Comparison of ENCODE assay signal across 8 mouse cellular contexts in the genomic region with DNA sequence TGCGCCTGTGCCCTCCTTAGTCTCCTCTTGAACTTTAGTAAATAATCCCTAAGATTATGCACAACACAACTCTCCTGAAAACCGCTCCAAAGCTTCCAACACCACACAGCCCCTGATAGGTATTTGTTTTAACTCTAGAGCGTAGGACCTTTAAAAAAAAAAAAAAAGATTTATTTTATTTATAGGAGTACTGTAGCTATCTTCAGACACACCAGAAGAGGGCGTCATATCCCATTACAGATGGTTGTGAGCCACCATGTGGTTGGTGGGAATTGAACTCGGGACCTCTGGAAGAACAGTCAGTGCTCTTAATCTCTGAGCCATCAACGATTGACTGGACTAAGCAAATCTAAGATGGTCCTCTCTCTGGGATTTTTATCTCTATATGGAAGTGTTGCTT. TPM values are rescaled to one million over a fixed set of nuclear protein-coding genes. Genes with fewer than 3 reads are reported as not detected.
DNase-seq lines count a peak whose midpoint lies in the region; ATAC-seq lines count a peak whose summit lies in the region.

No protein-coding gene starts in this region.

- H3K9ac ChIP-seq in heart, embryonic 16.5 days (ENCODE audit: low read length): no peak overlapping the region
- H3K9ac ChIP-seq in hindbrain, embryonic 16.5 days (ENCODE audit: low read depth, low read length): no peak overlapping the region
- H3K9ac ChIP-seq in midbrain, embryonic 14.5 days (replicated peaks; ENCODE audit: low read length): no peak overlapping the region

- H3K4me3 ChIP-seq in heart, embryonic 16.5 days (ENCODE audit: low read length): peak overlapping the region; percentile 86
- H3K4me3 ChIP-seq in brown adipose tissue, adult 24 weeks (ENCODE audit: insufficient read depth, low read depth, low read length): peak overlapping the region; percentile 66; the same call in 1 of the 2 replicates
- H3K4me3 ChIP-seq in hindbrain, embryonic 16.5 days (ENCODE audit: low read length): peak overlapping the region; percentile 51
- peak overlapping the region; percentile 63 for H3K4me3 ChIP-seq in midbrain, embryonic 14.5 days (replicated peaks; ENCODE audit: low read depth, low read length)

- peak overlapping the region; percentile 78 for H3K4me2 ChIP-seq in heart, embryonic 16.5 days (ENCODE audit: low read depth, low read length)
- peak overlapping the region; percentile 53 for H3K4me2 ChIP-seq in hindbrain, embryonic 16.5 days (ENCODE audit: low read length)
- H3K4me2 ChIP-seq in midbrain, embryonic 14.5 days (ENCODE audit: low read length): peak overlapping the region; percentile 68

- no peak for DNase-seq in heart, adult 18-20 months
- DNase-seq in midbrain, embryonic 14.5 days: no peak
- DNase-seq in urinary bladder, postnatal 10 days (ENCODE audit: low spot score): no peak
- DNase-seq in urinary bladder, adult 2 months (ENCODE audit: low spot score): no peak
- DNase-seq in lung, postnatal 14 days: no peak

- 56% methylated on average over 6 of the region's 6 CpGs for WGBS in heart, embryonic 16.5 days
- WGBS in hindbrain, embryonic 16.5 days: 67% methylated on average over 6 of the region's 6 CpGs
- 72% methylated on average over 6 of the region's 6 CpGs for WGBS in midbrain, embryonic 14.5 days

- no peaks in the 10 kb centered on the region for H3K9me3 ChIP-seq in heart, embryonic 16.5 days (replicated peaks; ENCODE audit: control insufficient read depth, low read length)
- no peaks in the 10 kb centered on the region for H3K9me3 ChIP-seq in hindbrain, embryonic 16.5 days (ENCODE audit: control insufficient read depth, low read length)
- no peaks in the 10 kb centered on the region for H3K9me3 ChIP-seq in midbrain, embryonic 14.5 days (ENCODE audit: control insufficient read depth, low read length)

- ATAC-seq in heart, embryonic 16.5 days (replicated peaks; ENCODE audit: extremely low read depth, insufficient read depth, low FRiP score): no peak
- ATAC-seq in hindbrain, embryonic 16.5 days: peak; percentile 15
- no peak for ATAC-seq in midbrain, embryonic 14.5 days (ENCODE audit: low FRiP score, low TSS enrichment)

- no peaks in the 10 kb centered on the region for H3K27me3 ChIP-seq in heart, embryonic 16.5 days (ENCODE audit: control insufficient read depth, insufficient read depth, low read length)
- no peaks in the 10 kb centered on the region for H3K27me3 ChIP-seq in hindbrain, embryonic 16.5 days (replicated peaks; ENCODE audit: control insufficient read depth, insufficient read depth, low read length)
- H3K27me3 ChIP-seq in midbrain, embryonic 14.5 days (ENCODE audit: control insufficient read depth, insufficient read depth, low read length): no peaks in the 10 kb centered on the region

- H3K4me1 ChIP-seq in heart, embryonic 16.5 days (ENCODE audit: control insufficient read depth, insufficient read depth, low read length): peaks cover 5% of the 10 kb centered on the region; the same call in 1 of the 2 replicates
- no peaks in the 10 kb centered on the region for H3K4me1 ChIP-seq in brown adipose tissue, adult 24 weeks (ENCODE audit: control insufficient read depth, insufficient read depth, insufficient read length, low read length)
- peaks cover 5% of the 10 kb centered on the region; the same call in 1 of the 2 replicates for H3K4me1 ChIP-seq in hindbrain, embryonic 16.5 days (ENCODE audit: control insufficient read depth, insufficient read depth, low read depth, low read length)
- H3K4me1 ChIP-seq in midbrain, embryonic 14.5 days (ENCODE audit: control insufficient read depth, insufficient read depth, low read length): peaks cover 9% of the 10 kb centered on the region; the same call in 1 of the 2 replicates

- no peak overlapping the region for H3K27ac ChIP-seq in heart, embryonic 16.5 days (ENCODE audit: low read length)
- no peak overlapping the region for H3K27ac ChIP-seq in brown adipose tissue, adult 24 weeks (replicated peaks; ENCODE audit: low read depth, low read length)
- H3K27ac ChIP-seq in hindbrain, embryonic 16.5 days (ENCODE audit: low read depth, low read length): no peak overlapping the region
- no peak overlapping the region for H3K27ac ChIP-seq in midbrain, embryonic 14.5 days (replicated peaks; ENCODE audit: low read depth, low read length)

- no peaks in the 10 kb centered on the region for H3K36me3 ChIP-seq in heart, embryonic 16.5 days (ENCODE audit: control insufficient read depth, insufficient read depth)
- H3K36me3 ChIP-seq in hindbrain, embryonic 16.5 days (ENCODE audit: control insufficient read depth, insufficient read depth, low read length): no peaks in the 10 kb centered on the region
- no peaks in the 10 kb centered on the region for H3K36me3 ChIP-seq in midbrain, embryonic 14.5 days (ENCODE audit: control insufficient read depth, insufficient read depth, low read length)

RNA-seq across cellular contexts. Expression of a gene that starts 0.9 kb away (rescaled TPM):
- 4.3 and 4.5 TPM in 2 replicates for polyA plus RNA-seq in heart, embryonic 16.5 days (2015; fragmentation: Nextera tagmentation; extraction: Ambion mirVana)
- total RNA-seq in heart, adult 18-20 months (2021): 1 to 10 TPM; 2.9 to 3.5 TPM
- 4.0 and 4.8 TPM in 2 replicates for polyA plus RNA-seq in brown adipose tissue, adult 24 weeks (2012; ENCODE audit: insufficient read depth, insufficient read length, missing spikeins)
- 8.5 and 9.0 TPM in 2 replicates for polyA plus RNA-seq in hindbrain, embryonic 16.5 days (2015; fragmentation: Nextera tagmentation; extraction: Ambion mirVana)
- polyA plus RNA-seq in midbrain, embryonic 14.5 days (2014; fragmentation: Nextera tagmentation; extraction: Ambion mirVana): 7.3 and 9.3 TPM in 2 replicates
- 1.5 TPM in 2 replicates for polyA plus RNA-seq in urinary bladder, adult 2 months (2012; rRNA removed)

RNA-seq across cellular contexts. Expression of a gene that starts 9.8 kb away (rescaled TPM):
- polyA plus RNA-seq in heart, embryonic 16.5 days (2015; fragmentation: Nextera tagmentation; extraction: Ambion mirVana): 44.8 and 196 TPM in 2 replicates
- total RNA-seq in heart, adult 18-20 months (2021): 100 to 1,000 TPM; 331 to 388 TPM
- polyA plus RNA-seq in brown adipose tissue, adult 24 weeks (2012; ENCODE audit: insufficient read depth, insufficient read length, missing spikeins): 175 and 212 TPM in 2 replicates
- polyA plus RNA-seq in hindbrain, embryonic 16.5 days (2015; fragmentation: Nextera tagmentation; extraction: Ambion mirVana): 71.5 and 222 TPM in 2 replicates
- 95.1 and 98.2 TPM in 2 replicates for polyA plus RNA-seq in midbrain, embryonic 14.5 days (2014; fragmentation: Nextera tagmentation; extraction: Ambion mirVana)
- 118 and 147 TPM in 2 replicates for polyA plus RNA-seq in urinary bladder, adult 2 months (2012; rRNA removed)

RNA-seq across cellular contexts. Expression of a gene that starts 25.9 kb away (rescaled TPM):
- polyA plus RNA-seq in heart, embryonic 16.5 days (2015; fragmentation: Nextera tagmentation; extraction: Ambion mirVana): 12.8 and 14.7 TPM in 2 replicates
- 10 to 100 TPM; 77.1 to 81.7 TPM for total RNA-seq in heart, adult 18-20 months (2021)
- polyA plus RNA-seq in brown adipose tissue, adult 24 weeks (2012; ENCODE audit: insufficient read depth, insufficient read length, missing spikeins): 2.3 and 3.4 TPM in 2 replicates
- not detected in 2 replicates for polyA plus RNA-seq in hindbrain, embryonic 16.5 days (2015; fragmentation: Nextera tagmentation; extraction: Ambion mirVana)
- polyA plus RNA-seq in midbrain, embryonic 14.5 days (2014; fragmentation: Nextera tagmentation; extraction: Ambion mirVana): not detected in 2 replicates
- polyA plus RNA-seq in urinary bladder, adult 2 months (2012; rRNA removed): 1.7 and 2.2 TPM in 2 replicates

RNA-seq across cellular contexts. Expression of a gene that starts 39.6 kb away (rescaled TPM):
- 40.8 and 49.0 TPM in 2 replicates for polyA plus RNA-seq in heart, embryonic 16.5 days (2015; fragmentation: Nextera tagmentation; extraction: Ambion mirVana)
- 10 to 100 TPM; 47.2 to 55.2 TPM for total RNA-seq in heart, adult 18-20 months (2021)
- polyA plus RNA-seq in brown adipose tissue, adult 24 weeks (2012; ENCODE audit: insufficient read depth, insufficient read length, missing spikeins): 36.3 and 51.4 TPM in 2 replicates
- 44.3 and 45.7 TPM in 2 replicates for polyA plus RNA-seq in hindbrain, embryonic 16.5 days (2015; fragmentation: Nextera tagmentation; extraction: Ambion mirVana)
- polyA plus RNA-seq in midbrain, embryonic 14.5 days (2014; fragmentation: Nextera tagmentation; extraction: Ambion mirVana): 41.7 and 46.2 TPM in 2 replicates
- polyA plus RNA-seq in urinary bladder, adult 2 months (2012; rRNA removed): 22.0 and 29.8 TPM in 2 replicates

RNA-seq across cellular contexts. Expression of a gene that starts 39.6 kb away (rescaled TPM):
- polyA plus RNA-seq in heart, embryonic 16.5 days (2015; fragmentation: Nextera tagmentation; extraction: Ambion mirVana): 727 and 827 TPM in 2 replicates
- total RNA-seq in heart, adult 18-20 months (2021): 1,000 to 10,000 TPM; 1,503 to 1,550 TPM
- polyA plus RNA-seq in brown adipose tissue, adult 24 weeks (2012; ENCODE audit: insufficient read depth, insufficient read length, missing spikeins): 1,578 and 1,653 TPM in 2 replicates
- 262 and 265 TPM in 2 replicates for polyA plus RNA-seq in hindbrain, embryonic 16.5 days (2015; fragmentation: Nextera tagmentation; extraction: Ambion mirVana)
- 153 and 196 TPM in 2 replicates for polyA plus RNA-seq in midbrain, embryonic 14.5 days (2014; fragmentation: Nextera tagmentation; extraction: Ambion mirVana)
- polyA plus RNA-seq in urinary bladder, adult 2 months (2012; rRNA removed): 162 and 174 TPM in 2 replicates
